Mouse (Mus musculus) gastrocnemius, adult 18-20 months (tissue): ENCODE results near the gene Mrps11. TPM values are rescaled to one million over a fixed set of nuclear protein-coding genes. Genes with fewer than 3 reads are reported as not detected.

ENCODE experiments used
- DNase-seq: peaks from one replicate; pipeline ENCODE4 v3.0.0; 2021; ENCODE audit warnings: low spot score
- long read RNA-seq, 2 experiments: library from polyadenylated mRNA; stranded (forward); transcript quantifications; one replicate each; pipeline ENCODE4 v2.0.0; 2021
- total RNA-seq, 2 experiments: library from RNA; stranded (reverse); gene quantifications; 2 replicates each; pipeline ENCODE4 v1.2.3; 2021

The Mrps11 gene
- 10 to 100 TPM; 29.8 to 30.5 TPM for total RNA-seq
- long read RNA-seq, experiment 1, transcript Mrps11-201 (6 exons, 1,056 nt): major isoform, 21 of 29 reads
- long read RNA-seq, experiment 1, partial matches to known transcripts: 5 of 29 reads
- long read RNA-seq, experiment 1, other reads (novel, unspliced or antisense): 0 of 29 reads
- long read RNA-seq, experiment 2, transcript Mrps11-201 (6 exons, 1,056 nt): major isoform, 21 of 30 reads
- long read RNA-seq, experiment 2, partial matches to known transcripts: 6 of 30 reads
- long read RNA-seq, experiment 2, other reads (novel, unspliced or antisense): 2 of 30 reads

- DNase-seq: peak; percentile 87
Measured at GRCm38 (mm10) chr7:78782639-78783581, at the start of gene Mrps11, which contains the start of gene Mrpl46. TSS of gene Mrps11 (plus strand) at chr7:78783119. TSS of gene Mrpl46 (minus strand) at chr7:78783531.

- DNase-seq: no peak
Measured at GRCm38 (mm10) chr7:78737196-78737595, 45.7 kb upstream of the Mrps11 start.

GRCm38 (mm10) chr7:78737614-78738210 is 45.2 kb upstream of the Mrps11 start, which contains the start of gene Ntrk3:
TSS of gene Ntrk3 (minus strand) at chr7:78738012.
- DNase-seq: no peak

- no peak for DNase-seq
Measured at GRCm38 (mm10) chr7:78739351-78740000, 43.4 kb upstream of the Mrps11 start.

- DNase-seq: no peak
Measured at GRCm38 (mm10) chr7:78743731-78744385, 39.1 kb upstream of the Mrps11 start.

- no peak for DNase-seq
Measured at GRCm38 (mm10) chr7:78752961-78753360, 30.0 kb upstream of the Mrps11 start.

- DNase-seq: no peak
Measured at GRCm38 (mm10) chr7:78753752-78754457, 29.0 kb upstream of the Mrps11 start.

GRCm38 (mm10) chr7:78754458-78755000 is 28.4 kb upstream of the Mrps11 start:
- DNase-seq: no peak

GRCm38 (mm10) chr7:78763801-78764200 is 19.1 kb upstream of the Mrps11 start:
- no peak for DNase-seq

- no peak for DNase-seq
Measured at GRCm38 (mm10) chr7:78765215-78765631, 17.7 kb upstream of the Mrps11 start.

- peak; percentile 37 for DNase-seq
Measured at GRCm38 (mm10) chr7:78766019-78766683, 16.8 kb upstream of the Mrps11 start.

GRCm38 (mm10) chr7:78767929-78768531 is 14.9 kb upstream of the Mrps11 start:
- no peak for DNase-seq

GRCm38 (mm10) chr7:78769075-78769652 is 13.8 kb upstream of the Mrps11 start:
- no peak for DNase-seq

GRCm38 (mm10) chr7:78770936-78771335 is 12.0 kb upstream of the Mrps11 start:
- no peak for DNase-seq

- DNase-seq: no peak
Measured at GRCm38 (mm10) chr7:78778741-78779140, 4.2 kb upstream of the Mrps11 start.

- DNase-seq: no peak
Measured at GRCm38 (mm10) chr7:78785906-78786305, 3.0 kb downstream of the Mrps11 start.

- DNase-seq: no peak
Measured at GRCm38 (mm10) chr7:78787793-78788380, 5.0 kb downstream of the Mrps11 start.
